Mouse (Mus musculus) spleen, adult 2 months (tissue): ENCODE measurements around the gene Dbx1. TPM values are rescaled to one million over a fixed set of nuclear protein-coding genes. Genes with fewer than 3 reads are reported as not detected.

Experiments used
- DNase-seq, 2 experiments: peaks; one replicate each; pipeline versions ENCODE4 v3.0.0 to v3.0.0-alpha.2; 2012 to 2021; ENCODE audit warnings: low spot score in 2 of 2, low read depth in 1 of 2
- H3K27ac ChIP-seq: fragments of 200-500 bp; 2 replicates; pipeline ENCODE4 v1.5.1; 2012; ENCODE audit warnings: low read length, inconsistent platforms; ENCODE audit not compliant: insufficient read depth
- H3K27me3 ChIP-seq: fragments of 200-500 bp; 2 replicates; pipeline ENCODE4 v1.6.1; 2012; ENCODE audit warnings: mild to moderate bottlenecking, moderate library complexity, low read length, inconsistent platforms; ENCODE audit not compliant: control insufficient read depth, insufficient read depth
- H3K36me3 ChIP-seq: fragments of 200-500 bp; 2 replicates; pipeline ENCODE4 v1.6.1; 2012; ENCODE audit warnings: mild to moderate bottlenecking, low read length, inconsistent platforms; ENCODE audit not compliant: control insufficient read depth, insufficient read depth
- H3K4me1 ChIP-seq: fragments of 200-500 bp; 2 replicates; pipeline ENCODE4 v1.6.1; 2011; ENCODE audit warnings: inconsistent platforms; ENCODE audit not compliant: control insufficient read depth, insufficient read depth, insufficient read length
- H3K4me3 ChIP-seq: fragments of 200-500 bp; 2 replicates; pipeline ENCODE4 v1.5.1; 2011; ENCODE audit warnings: mild to moderate bottlenecking, inconsistent platforms; ENCODE audit not compliant: insufficient read depth, insufficient read length; ENCODE audit errors: extremely low read depth
- CTCF ChIP-seq: fragments of 200-500 bp; IDR thresholded peaks from 2 replicates; pipeline ENCODE4 v1.5.1; 2011; ENCODE audit warnings: mild to moderate bottlenecking, inconsistent platforms; ENCODE audit not compliant: insufficient read depth, insufficient read length, insufficient replicate concordance; ENCODE audit errors: extremely low read depth
- POLR2A ChIP-seq: fragments of 200-500 bp; IDR thresholded peaks from 2 replicates; pipeline ENCODE4 v1.6.1; 2011; ENCODE audit warnings: low read depth, low read length, inconsistent platforms
- WGBS: fragments of 180-500 bp; shearing (Covaris S2); methylation state at CpG from one replicate; pipeline ENCODE4 v1.1.7; 2018; 5-methylcytosine and 5-hydroxymethylcytosine counted together
- polyA plus RNA-seq: library from polyadenylated mRNA; depleted of rRNA; stranded (reverse); fragments of >200 nt; gene quantifications from 2 replicates; pipeline ENCODE4 v1.2.3, GENCODE M21; 2012; rRNA removed

The Dbx1 gene
- polyA plus RNA-seq, 1 experiment = not detected

DNA sequence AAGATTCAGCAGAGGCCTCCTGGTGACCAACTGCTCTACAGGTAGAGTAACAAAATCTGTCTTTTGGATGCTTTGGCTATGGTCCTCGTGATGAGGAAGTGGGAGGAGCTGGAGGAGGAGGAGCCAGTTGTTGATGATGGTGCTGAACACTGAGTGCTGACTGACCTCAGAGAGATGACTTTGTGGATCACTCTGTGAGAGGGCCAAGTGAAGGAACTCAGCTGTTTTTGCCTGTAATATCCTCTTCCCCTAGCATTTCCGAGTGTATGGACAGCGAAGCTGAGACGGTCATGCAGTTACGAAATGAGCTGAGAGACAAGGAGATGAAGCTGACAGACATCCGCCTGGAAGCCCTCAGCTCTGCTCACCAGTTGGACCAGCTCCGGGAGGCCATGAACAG is 54.1 kb downstream of the Dbx1 start:
- no peak for DNase-seq
- 79% methylated on average over 7 of the region's 7 CpGs for WGBS
- H3K4me3 ChIP-seq = no peak overlapping the region
- H3K27ac ChIP-seq = no peak overlapping the region
- H3K27me3 ChIP-seq = no peaks in the 10 kb centered on the region
- TF ChIP-seq CTCF (no peak), POLR2A (no peak)
- H3K4me1 ChIP-seq = no peaks in the 10 kb centered on the region
- H3K36me3 ChIP-seq = no peaks in the 10 kb centered on the region

DNA sequence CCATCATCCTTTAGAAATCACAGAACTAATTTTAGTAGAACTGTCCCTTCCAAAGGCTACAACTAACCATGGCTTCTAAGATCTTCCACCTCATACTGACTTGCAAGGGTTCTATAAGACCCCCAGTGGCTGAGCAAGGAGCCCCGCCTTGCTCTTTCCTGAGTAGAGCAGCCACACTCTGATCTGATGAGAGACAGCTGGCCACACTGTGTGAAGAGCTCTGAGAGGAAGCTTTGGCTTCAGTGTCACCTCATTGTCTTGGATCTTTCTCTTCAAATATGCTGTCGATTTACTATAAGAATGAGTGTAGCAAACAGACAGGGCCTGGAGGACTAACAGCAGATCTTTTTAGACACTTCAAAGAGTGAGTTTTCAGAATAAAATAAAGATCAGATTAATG is 54.7 kb downstream of the Dbx1 start:
- no peak overlapping the region for H3K27ac ChIP-seq
- H3K36me3 ChIP-seq = no peaks in the 10 kb centered on the region
- H3K4me1 ChIP-seq = no peaks in the 10 kb centered on the region
- TF ChIP-seq CTCF = no peak
- TF ChIP-seq POLR2A = no peak
- DNase-seq = no peak
- H3K4me3 ChIP-seq = no peak overlapping the region
- WGBS = 81% methylated on average over 2 of the region's 2 CpGs
- no peaks in the 10 kb centered on the region for H3K27me3 ChIP-seq

Other genes starting within 250 kb of the Dbx1 start
- gene Htatip2, start 122.3 kb upstream of the Dbx1 start, polyA plus RNA-seq = 5.2 and 6.4 TPM in 2 replicates
- gene Prmt3, start 141.5 kb upstream of the Dbx1 start, polyA plus RNA-seq = 17.1 and 44.4 TPM in 2 replicates